Mouse (Mus musculus): ENCODE measurements at regions not wholly inside any gene's neighbourhood (a gene's known extent, or its start where the extent isn't known, plus 50 kb on each side); places are given as distances from the start of the nearest gene placed in this dataset.

DNA sequence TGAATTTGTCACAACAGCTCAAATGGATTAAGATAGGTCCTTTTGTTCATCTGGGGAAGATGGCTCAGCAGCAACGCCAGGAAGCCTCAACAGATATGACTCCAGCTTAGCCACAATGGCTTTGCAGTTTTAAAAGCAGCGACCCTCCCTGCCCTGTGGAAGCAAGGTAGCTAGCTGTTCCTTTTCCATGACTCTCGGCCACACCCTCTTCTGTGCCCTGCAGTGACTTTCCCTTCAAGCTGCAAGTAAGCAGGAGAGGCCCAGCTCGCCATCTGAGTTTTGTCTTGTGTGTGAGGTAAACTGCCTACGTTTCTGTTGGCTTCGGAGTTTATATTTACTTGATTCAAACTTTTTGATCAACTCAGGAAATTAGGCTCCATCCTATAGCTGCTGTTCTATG lies 62.1 kb upstream of the Tgif1 start:
- no peaks in the 10 kb centered on the region for H3K36me3 ChIP-seq (replicated peaks)
- H3K27me3 ChIP-seq, result no peaks in the 10 kb centered on the region
- H3K27ac ChIP-seq (replicated peaks), result no peak overlapping the region
- 50% methylated on average over 6 of the region's 6 CpGs for WGBS (ENCODE audit: insufficient replicate concordance)
- ATAC-seq (ENCODE audit: insufficient read depth), result no peak
- no peaks in the 10 kb centered on the region for H3K4me1 ChIP-seq (replicated peaks)
- no peaks in the 10 kb centered on the region for H3K9me3 ChIP-seq (replicated peaks)
- no peak overlapping the region for H3K4me3 ChIP-seq (replicated peaks)
- H3K9ac ChIP-seq, result no peak overlapping the region
- no peak overlapping the region for H3K4me2 ChIP-seq

GRCm38 (mm10) chr17:70910238-70910637 lies 56.9 kb upstream of the Tgif1 start:
- WGBS (ENCODE audit: insufficient replicate concordance), result 65% methylated on average over 2 of the region's 2 CpGs
- H3K27ac ChIP-seq (replicated peaks), result no peak overlapping the region
- ATAC-seq (ENCODE audit: insufficient read depth), result no peak
- H3K9ac ChIP-seq, result no peak overlapping the region
- H3K9me3 ChIP-seq (replicated peaks), result no peaks in the 10 kb centered on the region
- no peak overlapping the region for H3K4me3 ChIP-seq (replicated peaks)
- H3K4me1 ChIP-seq (replicated peaks), result no peaks in the 10 kb centered on the region
- no peak overlapping the region for H3K4me2 ChIP-seq
- H3K27me3 ChIP-seq, result no peaks in the 10 kb centered on the region
- H3K36me3 ChIP-seq (replicated peaks), result no peaks in the 10 kb centered on the region

GRCm38 (mm10) chr17:70909573-70909972 lies 56.2 kb upstream of the Tgif1 start:
- no peak for ATAC-seq (ENCODE audit: insufficient read depth)
- Histone ChIP-seq H3K4me3 (replicated peaks) (no peak overlapping the region), H3K4me1 (replicated peaks) (no peaks in the 10 kb centered on the region), H3K36me3 (replicated peaks) (no peaks in the 10 kb centered on the region), H3K27ac (replicated peaks) (no peak overlapping the region), H3K4me2 (no peak overlapping the region), H3K9ac (no peak overlapping the region), H3K27me3 (no peaks in the 10 kb centered on the region), H3K9me3 (replicated peaks) (no peaks in the 10 kb centered on the region)
- 61% methylated on average over 3 of the region's 3 CpGs for WGBS (ENCODE audit: insufficient replicate concordance)

DNA sequence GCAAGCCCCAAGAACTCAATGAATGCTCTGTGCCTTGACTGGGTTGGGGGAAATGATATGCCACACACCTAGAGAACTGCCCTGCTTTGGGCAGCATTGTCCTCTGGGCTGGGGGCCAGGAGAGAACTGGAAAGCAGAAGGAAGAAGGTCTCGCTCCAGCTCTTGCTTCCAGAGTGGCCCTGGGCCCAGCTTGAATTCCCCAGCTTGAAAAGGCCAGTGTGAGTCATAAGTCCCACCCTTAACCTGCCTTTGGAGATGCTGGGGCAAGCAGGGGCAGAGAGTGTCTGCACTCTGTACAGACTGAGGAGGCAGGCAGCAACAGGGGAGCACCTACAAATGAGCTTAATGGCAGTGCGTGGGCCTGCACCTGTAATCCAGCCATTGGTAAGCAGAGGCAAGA lies 55.0 kb upstream of the Tgif1 start:
- Histone ChIP-seq H3K27ac (replicated peaks) (no peak overlapping the region), H3K9ac (no peak overlapping the region), H3K27me3 (no peaks in the 10 kb centered on the region), H3K4me3 (replicated peaks) (no peak overlapping the region), H3K36me3 (replicated peaks) (no peaks in the 10 kb centered on the region), H3K4me2 (no peak overlapping the region), H3K9me3 (replicated peaks) (no peaks in the 10 kb centered on the region), H3K4me1 (replicated peaks) (no peaks in the 10 kb centered on the region)
- no peak for ATAC-seq (ENCODE audit: insufficient read depth)
- WGBS (ENCODE audit: insufficient replicate concordance), result 73% methylated on average over 2 of the region's 2 CpGs
